Mouse (Mus musculus): Measurements from ENCODE around the gene Cabp7. TPM values are rescaled to one million over a fixed set of nuclear protein-coding genes. Genes with fewer than 3 reads are reported as not detected.
A peak's percentile ranks its signal among the peaks of the same experiment; 100 is the strongest.
"Not testable (repeated sequence)": the region's sequence is repeated elsewhere in the genome, so short reads cannot be mapped to it uniquely, and the experiment has no call there.

Cabp7 gene
- polyA plus RNA-seq, 1 experiment from 2014 or later: 0.12 TPM

DNA sequence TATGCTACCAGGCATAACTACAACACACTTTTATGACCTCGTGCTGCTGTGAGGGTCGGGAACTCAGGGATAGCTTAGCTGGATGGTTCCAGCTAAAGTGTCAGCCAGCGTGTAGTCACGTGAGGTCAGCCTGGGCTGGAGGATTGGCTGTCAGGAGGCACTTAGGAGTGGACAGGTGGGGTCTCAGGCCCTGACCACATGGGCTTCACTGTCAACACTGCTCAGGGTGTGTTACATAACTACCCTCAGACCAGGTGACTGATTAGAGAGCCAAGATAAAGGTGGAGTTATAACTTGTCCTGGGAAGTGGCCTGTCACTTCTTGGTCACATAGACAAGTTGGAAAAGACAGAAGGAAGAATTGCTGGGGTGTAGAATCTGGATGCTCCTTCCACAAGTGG lies 31.0 kb downstream of the Cabp7 start:
- TF ChIP-seq EP300 (optimal IDR thresholded peaks at IDR 0.05): no peak
- TF ChIP-seq CTCF (IDR thresholded peaks at IDR 0.05; ENCODE audit: low read depth): no peak
- 84% methylated on average over 4 of the region's 4 CpGs for WGBS

GRCm38 (mm10) chr11:4714727-4715126 lies 31.9 kb downstream of the Cabp7 start:
- DNase-seq (ENCODE audit: low spot score) (no peak), ATAC-seq (ENCODE audit: low FRiP score, low TSS enrichment) (no peak)
- Histone ChIP-seq H3K9me3 (ENCODE audit: control insufficient read depth, low read length) (no peaks in the 10 kb centered on the region), H3K27me3 (ENCODE audit: control insufficient read depth, insufficient read depth, low read length) (no peaks in the 10 kb centered on the region), H3K36me3 (ENCODE audit: control insufficient read depth, insufficient read depth, low read length) (no peaks in the 10 kb centered on the region), H3K9ac (ENCODE audit: low read length) (no peak overlapping the region), H3K4me3 (ENCODE audit: low read depth, low read length) (no peak overlapping the region), H3K27ac (replicated peaks) (no peak overlapping the region), H3K4me1 (replicated peaks; ENCODE audit: control insufficient read depth, insufficient read depth) (no peaks in the 10 kb centered on the region), H3K4me2 (replicated peaks; ENCODE audit: low read depth) (no peak overlapping the region)
- WGBS: 83% methylated on average over 4 of the region's 4 CpGs
- no peak for TF ChIP-seq CTCF (IDR thresholded peaks at IDR 0.05; ENCODE audit: low read depth)

More for the DNA sequence above, 31.0 kb downstream of the Cabp7 start:
- H3K4me3 ChIP-seq (ENCODE audit: low read depth, low read length): no peak overlapping the region
- H3K36me3 ChIP-seq (ENCODE audit: control insufficient read depth, insufficient read depth, low read length): no peaks in the 10 kb centered on the region
- H3K9ac ChIP-seq (ENCODE audit: low read length): no peak overlapping the region
- ATAC-seq (ENCODE audit: low FRiP score, low TSS enrichment): no peak
- no peak for DNase-seq (ENCODE audit: low spot score)
- H3K4me1 ChIP-seq (replicated peaks; ENCODE audit: control insufficient read depth, insufficient read depth): no peaks in the 10 kb centered on the region
- no peak overlapping the region for H3K4me2 ChIP-seq (replicated peaks; ENCODE audit: low read depth)
- no peaks in the 10 kb centered on the region for H3K27me3 ChIP-seq (ENCODE audit: control insufficient read depth, insufficient read depth, low read length)
- no peaks in the 10 kb centered on the region for H3K9me3 ChIP-seq (ENCODE audit: control insufficient read depth, low read length)
- no peak overlapping the region for H3K27ac ChIP-seq (replicated peaks)

DNA sequence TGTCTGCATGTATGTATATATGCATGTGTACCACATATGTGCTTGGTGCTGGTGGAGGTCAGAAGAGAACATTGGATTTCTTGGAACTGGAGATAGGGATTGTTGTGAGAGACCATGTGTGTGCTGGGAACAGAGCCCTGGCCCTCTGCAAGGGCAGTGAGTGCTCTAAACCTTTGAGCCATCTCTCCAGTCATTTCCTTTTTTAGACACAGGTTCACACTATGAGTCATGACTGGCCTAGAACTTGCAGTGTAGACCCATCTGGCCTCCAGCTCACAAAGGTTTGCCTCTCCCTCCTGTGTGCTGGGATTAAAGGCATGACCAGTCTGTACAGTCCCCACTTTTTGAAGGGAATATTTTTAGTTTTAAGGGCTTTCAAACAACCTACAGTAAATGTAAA lies 33.8 kb downstream of the Cabp7 start:
- no peak overlapping the region for H3K9ac ChIP-seq (ENCODE audit: low read length)
- ATAC-seq (ENCODE audit: low FRiP score, low TSS enrichment) (no peak), DNase-seq (ENCODE audit: low spot score) (no peak)
- H3K36me3 ChIP-seq (ENCODE audit: control insufficient read depth, insufficient read depth, low read length): no peaks in the 10 kb centered on the region
- no peaks in the 10 kb centered on the region for H3K27me3 ChIP-seq (ENCODE audit: control insufficient read depth, insufficient read depth, low read length)
- H3K4me1 ChIP-seq (replicated peaks; ENCODE audit: control insufficient read depth, insufficient read depth): no peaks in the 10 kb centered on the region
- TF ChIP-seq CTCF (IDR thresholded peaks at IDR 0.05; ENCODE audit: low read depth) (no peak), EP300 (optimal IDR thresholded peaks at IDR 0.05) (no peak)
- H3K4me2 ChIP-seq (replicated peaks; ENCODE audit: low read depth): no peak overlapping the region
- no peaks in the 10 kb centered on the region for H3K9me3 ChIP-seq (ENCODE audit: control insufficient read depth, low read length)
- no peak overlapping the region for H3K4me3 ChIP-seq (ENCODE audit: low read depth, low read length)
- H3K27ac ChIP-seq (replicated peaks): no peak overlapping the region

- not testable (repeated sequence) for H3K9ac ChIP-seq (ENCODE audit: low read length); H3K9me3 ChIP-seq (ENCODE audit: control insufficient read depth, low read length); DNase-seq (ENCODE audit: low spot score); ATAC-seq (ENCODE audit: low FRiP score, low TSS enrichment); H3K27me3 ChIP-seq (ENCODE audit: control insufficient read depth, insufficient read depth, low read length); H3K4me2 ChIP-seq (replicated peaks; ENCODE audit: low read depth); H3K4me3 ChIP-seq (ENCODE audit: low read depth, low read length); H3K27ac ChIP-seq (replicated peaks); H3K4me1 ChIP-seq (replicated peaks; ENCODE audit: control insufficient read depth, insufficient read depth); H3K36me3 ChIP-seq (ENCODE audit: control insufficient read depth, insufficient read depth, low read length)
- 82% methylated on average over 4 of the region's 4 CpGs for WGBS
Observed at GRCm38 (mm10) chr11:4710188-4710587, 36.4 kb downstream of the Cabp7 start.

DNA sequence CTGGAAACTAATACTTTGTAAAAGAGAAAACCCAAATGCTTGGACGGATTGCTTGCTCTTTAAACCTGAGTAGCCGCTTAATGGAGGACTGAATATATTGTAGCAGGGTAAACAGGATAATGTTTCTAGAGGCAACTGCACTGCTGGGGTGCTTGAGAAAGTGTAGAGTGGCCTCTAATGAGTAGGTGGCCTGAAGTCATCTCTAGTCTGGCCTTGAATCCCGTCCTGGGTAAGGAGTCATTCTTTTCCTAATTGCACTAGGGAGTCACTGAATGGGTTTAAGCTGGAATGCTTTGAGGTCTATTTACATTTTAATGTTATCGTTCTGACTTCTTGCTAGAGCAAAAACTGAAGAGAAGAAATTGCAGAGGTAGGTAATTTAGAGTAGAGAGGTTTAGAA lies 41.4 kb downstream of the Cabp7 start:
- Histone ChIP-seq H3K36me3 (ENCODE audit: control insufficient read depth, insufficient read depth, low read length) (peaks cover 6% of the 10 kb centered on the region; the same call in 1 of the 2 replicates), H3K27me3 (ENCODE audit: control insufficient read depth, insufficient read depth, low read length) (no peaks in the 10 kb centered on the region), H3K4me1 (replicated peaks; ENCODE audit: control insufficient read depth, insufficient read depth) (no peaks in the 10 kb centered on the region), H3K4me3 (ENCODE audit: low read depth, low read length) (peak overlapping the region; percentile 82), H3K9ac (ENCODE audit: low read length) (peak overlapping the region; percentile 71), H3K27ac (replicated peaks) (peak overlapping the region; percentile 58; the same call in 1 of the 2 replicates), H3K9me3 (ENCODE audit: control insufficient read depth, low read length) (no peaks in the 10 kb centered on the region), H3K4me2 (replicated peaks; ENCODE audit: low read depth) (peak overlapping the region; percentile 93)
- WGBS: 7% methylated on average over 4 of the region's 4 CpGs
- ATAC-seq (ENCODE audit: low FRiP score, low TSS enrichment): no peak
- no peak for DNase-seq (ENCODE audit: low spot score)
- TF ChIP-seq EP300 (optimal IDR thresholded peaks at IDR 0.05): no peak
- TF ChIP-seq CTCF (IDR thresholded peaks at IDR 0.05; ENCODE audit: low read depth): no peak

- no peaks in the 10 kb centered on the region for H3K4me1 ChIP-seq (replicated peaks; ENCODE audit: control insufficient read depth, insufficient read depth)
- WGBS: under 1% methylated on average over 47 of the region's 47 CpGs
- H3K27me3 ChIP-seq (ENCODE audit: control insufficient read depth, insufficient read depth, low read length): no peaks in the 10 kb centered on the region
- peak within 1 kb of the TSS; percentile 81 for H3K27ac ChIP-seq (replicated peaks)
- peak within 1 kb of the TSS; percentile 82 for H3K4me3 ChIP-seq (ENCODE audit: low read depth, low read length)
- H3K9me3 ChIP-seq (ENCODE audit: control insufficient read depth, low read length): no peaks in the 10 kb centered on the region
- H3K36me3 ChIP-seq (ENCODE audit: control insufficient read depth, insufficient read depth, low read length): peaks cover 6% of the 10 kb centered on the region; the same call in 1 of the 2 replicates
- peak; percentile 94 for ATAC-seq (ENCODE audit: low FRiP score, low TSS enrichment)
- no peak; the same call in 1 of the 2 replicates for TF ChIP-seq CTCF (IDR thresholded peaks at IDR 0.05; ENCODE audit: low read depth)
- no peak for TF ChIP-seq EP300 (optimal IDR thresholded peaks at IDR 0.05)
- peak within 1 kb of the TSS; percentile 91 for H3K9ac ChIP-seq (ENCODE audit: low read length)
- DNase-seq (ENCODE audit: low spot score): peak; percentile 93
- peak within 1 kb of the TSS; percentile 93 for H3K4me2 ChIP-seq (replicated peaks; ENCODE audit: low read depth)
Observed at GRCm38 (mm10) chr11:4704072-4704964, 42.3 kb downstream of the Cabp7 start, which contains the start of the genes Uqcr10 and Zmat5. Gene Uqcr10, minus strand, starts transcription at chr11:4704342. Gene Zmat5, plus strand, starts transcription at chr11:4704678.
